Mouse (Mus musculus) liver, embryonic 16.5 days (tissue): ENCODE measurements around the gene Tmod3. TPM values are rescaled to one million over a fixed set of nuclear protein-coding genes. Genes with fewer than 3 reads are reported as not detected.

ENCODE experiments used
- ATAC-seq: fragments of 200-750 bp; cut with Nextera tagmentation; 2 replicates; pipeline ENCODE4 v1.8.0; 2017; ENCODE audit warnings: low read depth, mild to moderate bottlenecking, moderate number of reproducible peaks, moderate library complexity
- H3K27ac ChIP-seq: fragments of 300-500 bp; sonication (generic); 2 replicates; pipeline ENCODE4 v1.5.1; 2014; ENCODE audit warnings: mild to moderate bottlenecking, low read length
- H3K27me3 ChIP-seq: fragments of 300-500 bp; sonication (generic); 2 replicates; pipeline ENCODE4 v1.6.1; 2014; ENCODE audit warnings: low read depth, low read length, mixed read lengths; ENCODE audit not compliant: control insufficient read depth, insufficient read depth
- H3K36me3 ChIP-seq: fragments of 300-500 bp; sonication (generic); 2 replicates; pipeline ENCODE4 v1.6.1; 2014; ENCODE audit warnings: mild to moderate bottlenecking; ENCODE audit not compliant: control insufficient read depth, insufficient read depth
- H3K4me1 ChIP-seq: fragments of 300-500 bp; sonication (generic); 2 replicates; pipeline ENCODE4 v1.6.1; 2014; ENCODE audit warnings: low read depth, low read length, mixed read lengths; ENCODE audit not compliant: control insufficient read depth
- H3K4me2 ChIP-seq: fragments of 300-500 bp; sonication (generic); 2 replicates; pipeline ENCODE4 v1.6.1; 2014; ENCODE audit warnings: low read depth, low read length, mixed read lengths
- H3K4me3 ChIP-seq: fragments of 300-500 bp; sonication (generic); 2 replicates; pipeline ENCODE4 v1.5.1; 2014; ENCODE audit warnings: low read depth, mild to moderate bottlenecking, low read length
- H3K9ac ChIP-seq: fragments of 300-500 bp; sonication (generic); 2 replicates; pipeline ENCODE4 v1.6.1; 2014; ENCODE audit warnings: low read depth, low read length
- H3K9me3 ChIP-seq: fragments of 300-500 bp; sonication (generic); replicated peaks from 2 replicates; pipeline ENCODE4 v1.6.1; 2016; ENCODE audit warnings: low read length; ENCODE audit not compliant: control insufficient read depth
- WGBS: fragments of 180-500 bp; shearing (Covaris S2); extraction: QIAGEN DNeasy Blood & Tissue Kit; methylation state at CpG from one replicate; pipeline ENCODE4 v1.1.7; 2014; ENCODE audit not compliant: insufficient replicate concordance; 5-methylcytosine and 5-hydroxymethylcytosine counted together
- polyA plus RNA-seq: library from polyadenylated mRNA; unstranded; fragments of >200 nt; fragmentation: Nextera tagmentation; extraction: Ambion mirVana; gene quantifications from 2 replicates; pipeline ENCODE4 v1.2.1, GENCODE M21; 2015

The Tmod3 gene
- polyA plus RNA-seq, 1 experiment from 2014 or later: 28.2 TPM

- Histone ChIP-seq H3K9ac (no peak overlapping the region), H3K4me1 (no peaks in the 10 kb centered on the region), H3K36me3 (peaks cover 19% of the 10 kb centered on the region), H3K27me3 (no peaks in the 10 kb centered on the region), H3K9me3 (no peaks in the 10 kb centered on the region), H3K27ac (no peak overlapping the region), H3K4me2 (no peak overlapping the region), H3K4me3 (no peak overlapping the region)
- ATAC-seq: no peak
- 79% methylated on average over 9 of the region's 9 CpGs for WGBS
Observed at GRCm38 (mm10) chr9:75465856-75466255, 93.6 kb downstream of the Tmod3 start.

GRCm38 (mm10) chr9:75463050-75463660 lies 96.3 kb downstream of the Tmod3 start:
- peaks cover 30% of the 10 kb centered on the region for H3K36me3 ChIP-seq
- no peaks in the 10 kb centered on the region for H3K4me1 ChIP-seq
- H3K9me3 ChIP-seq: no peaks in the 10 kb centered on the region
- WGBS: 70% methylated on average over 8 of the region's 8 CpGs
- H3K27ac ChIP-seq: no peak overlapping the region
- H3K27me3 ChIP-seq: no peaks in the 10 kb centered on the region
- no peak overlapping the region for H3K4me3 ChIP-seq
- H3K9ac ChIP-seq: no peak overlapping the region
- ATAC-seq: no peak
- no peak overlapping the region for H3K4me2 ChIP-seq

DNA sequence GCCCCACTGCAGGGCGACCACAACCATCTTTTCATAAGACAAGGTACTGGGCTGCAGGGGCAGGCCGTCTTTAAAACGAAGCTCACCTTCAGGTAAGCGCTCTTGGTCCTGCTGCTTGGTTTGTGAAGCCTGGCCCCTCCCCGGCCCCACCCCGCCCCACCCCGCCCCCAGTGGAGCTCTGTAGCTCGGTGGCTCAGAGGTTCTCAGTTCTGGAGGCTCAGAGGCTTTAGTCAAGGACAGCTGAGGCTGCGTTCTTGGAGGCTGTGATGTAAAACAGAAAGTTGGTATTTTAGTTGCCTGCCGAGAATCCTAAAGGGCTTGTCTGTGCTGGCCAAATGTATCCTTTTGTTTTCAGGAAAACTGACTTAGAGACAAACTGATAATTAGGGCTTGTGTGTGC lies 103.8 kb downstream of the Tmod3 start:
- Histone ChIP-seq H3K27me3 (no peaks in the 10 kb centered on the region), H3K9ac (no peak overlapping the region), H3K4me1 (no peaks in the 10 kb centered on the region), H3K4me3 (no peak overlapping the region), H3K36me3 (peaks cover 50% of the 10 kb centered on the region), H3K9me3 (no peaks in the 10 kb centered on the region), H3K4me2 (no peak overlapping the region), H3K27ac (no peak overlapping the region)
- WGBS: 69% methylated on average over 10 of the region's 10 CpGs
- ATAC-seq: no peak

DNA sequence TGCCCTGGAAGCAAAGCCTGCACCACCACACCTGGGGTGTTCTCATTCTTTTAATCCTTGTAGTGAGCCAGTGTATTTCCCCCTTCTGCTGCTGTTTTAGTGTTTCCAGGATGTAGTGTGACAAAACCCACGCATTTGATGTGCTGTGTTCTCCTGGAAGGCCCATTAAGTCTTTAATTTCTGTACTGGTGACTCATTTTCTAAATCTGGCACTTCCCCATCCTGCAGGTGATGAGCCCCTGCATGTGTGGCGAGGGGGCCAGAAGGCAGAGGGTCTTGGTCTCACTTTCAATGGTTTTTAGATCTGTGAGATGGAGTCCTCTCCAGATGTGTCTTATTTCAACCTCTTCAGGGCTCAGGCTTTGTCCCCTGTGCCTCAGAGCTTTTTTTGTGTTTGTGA lies 105.5 kb downstream of the Tmod3 start:
- Histone ChIP-seq H3K4me1 (no peaks in the 10 kb centered on the region), H3K9ac (no peak overlapping the region), H3K27ac (no peak overlapping the region), H3K9me3 (no peaks in the 10 kb centered on the region), H3K27me3 (no peaks in the 10 kb centered on the region), H3K36me3 (peaks cover 47% of the 10 kb centered on the region), H3K4me3 (no peak overlapping the region), H3K4me2 (no peak overlapping the region)
- 67% methylated on average over 2 of the region's 2 CpGs for WGBS
- ATAC-seq: no peak

GRCm38 (mm10) chr9:75448021-75448420 lies 111.4 kb downstream of the Tmod3 start:
- no peaks in the 10 kb centered on the region for H3K9me3 ChIP-seq
- ATAC-seq: no peak
- H3K9ac ChIP-seq: no peak overlapping the region
- peaks cover 39% of the 10 kb centered on the region for H3K36me3 ChIP-seq
- no peak overlapping the region for H3K4me2 ChIP-seq
- H3K4me1 ChIP-seq: no peaks in the 10 kb centered on the region; the same call in 1 of the 2 replicates
- no peak overlapping the region for H3K4me3 ChIP-seq
- WGBS: 75% methylated on average over 3 of the region's 3 CpGs
- no peak overlapping the region for H3K27ac ChIP-seq
- no peaks in the 10 kb centered on the region for H3K27me3 ChIP-seq

Other genes starting within 250 kb of the Tmod3 start
- gene Bcl2l10, start 211.9 kb downstream of the Tmod3 start, polyA plus RNA-seq: not detected in 2 replicates
- gene Mapk6, start 149.7 kb downstream of the Tmod3 start, polyA plus RNA-seq: 14.3 and 15.5 TPM in 2 replicates
- gene Leo1, start 118.1 kb downstream of the Tmod3 start, polyA plus RNA-seq: 13.2 TPM in 2 replicates
- 0.14 and 0.28 TPM in 2 replicates for gene Tmod2, start 51.7 kb upstream of the Tmod3 start, polyA plus RNA-seq
- 2.1 and 2.8 TPM in 2 replicates for gene Lysmd2, start 66.1 kb upstream of the Tmod3 start, polyA plus RNA-seq
- gene Scg3, start 124.4 kb upstream of the Tmod3 start, polyA plus RNA-seq: 0.07 TPM in 1 of 2 replicates, not detected in the other
- 1.9 and 2.0 TPM in 2 replicates for gene Bmp5, start 215.7 kb upstream of the Tmod3 start, polyA plus RNA-seq